Mouse (Mus musculus) hindbrain, embryonic 10.5 days (tissue): ENCODE measurements at regions not wholly inside any gene's neighbourhood (a gene's known extent, or its start where the extent isn't known, plus 50 kb on each side); places are given as distances from the start of the nearest gene placed in this dataset.
A peak's percentile ranks its signal among the peaks of the same experiment; 100 is the strongest.
"Not testable (repeated sequence)": the region's sequence is repeated elsewhere in the genome, so short reads cannot be mapped to it uniquely, and the experiment has no call there.

Experiments used
- DNase-seq: peaks from one replicate; pipeline ENCODE4 v3.0.0-alpha.2; 2017; ENCODE audit warnings: low spot score
- H3K27ac ChIP-seq: fragments of 300-500 bp; sonication (generic); 2 replicates; pipeline ENCODE4 v1.5.1; 2016; ENCODE audit warnings: mild to moderate bottlenecking, moderate library complexity
- H3K27me3 ChIP-seq: fragments of 300-500 bp; sonication (generic); 2 replicates; pipeline ENCODE4 v1.6.1; 2016; ENCODE audit warnings: mild to moderate bottlenecking; ENCODE audit not compliant: poor library complexity, insufficient read depth, severe bottlenecking
- H3K36me3 ChIP-seq: fragments of 300-500 bp; sonication (generic); 2 replicates; pipeline ENCODE4 v1.6.1; 2016; ENCODE audit warnings: mild to moderate bottlenecking, moderate library complexity
- H3K4me1 ChIP-seq: fragments of 300-500 bp; sonication (generic); replicated peaks from 2 replicates; pipeline ENCODE4 v1.6.1; 2016; ENCODE audit warnings: mild to moderate bottlenecking
- H3K4me3 ChIP-seq: fragments of 300-500 bp; sonication (generic); 2 replicates; pipeline ENCODE4 v1.5.1; 2016; ENCODE audit warnings: mild to moderate bottlenecking, moderate library complexity
- H3K9me3 ChIP-seq: fragments of 300-500 bp; sonication (generic); 2 replicates; pipeline ENCODE4 v1.6.1; 2016; ENCODE audit warnings: mild to moderate bottlenecking, moderate library complexity
- whole genome bisulfite sequencing: fragments of 180-500 bp; shearing (Covaris S2); methylation state at CpG from one replicate; pipeline ENCODE4 v1.1.7; 2016; 5-methylcytosine and 5-hydroxymethylcytosine counted together

GRCm38 (mm10) chr8:35102102-35102501, 663.5 kb upstream of the Gm19410 start:
- H3K4me3 ChIP-seq, DNase-seq, H3K27me3 ChIP-seq, H3K9me3 ChIP-seq, H3K36me3 ChIP-seq, H3K4me1 ChIP-seq, H3K27ac ChIP-seq: not testable (repeated sequence)
- WGBS, result 97% methylated on average over 3 of the region's 3 CpGs

- not testable (repeated sequence) for H3K36me3 ChIP-seq, H3K4me3 ChIP-seq, H3K4me1 ChIP-seq, H3K9me3 ChIP-seq, DNase-seq, H3K27ac ChIP-seq, H3K27me3 ChIP-seq
Measured at GRCm38 (mm10) chr8:35104465-35104876, 661.1 kb upstream of the Gm19410 start.

- 87% methylated on average over 27 of the region's 27 CpGs for WGBS
- DNase-seq, result no peak
- no peaks in the 10 kb centered on the region for H3K4me1 ChIP-seq
Measured at GRCm38 (mm10) chr8:35109506-35110217, 655.9 kb upstream of the Gm19410 start.

GRCm38 (mm10) chr8:35110286-35110685, 655.3 kb upstream of the Gm19410 start:
- Histone ChIP-seq H3K9me3 (no peaks in the 10 kb centered on the region), H3K27ac (no peak overlapping the region), H3K4me1 (no peaks in the 10 kb centered on the region), H3K27me3 (no peaks in the 10 kb centered on the region), H3K36me3 (no peaks in the 10 kb centered on the region), H3K4me3 (no peak overlapping the region)
- WGBS, result 95% methylated on average over 8 of the region's 8 CpGs
- no peak for DNase-seq

More at GRCm38 (mm10) chr8:35109506-35110217, 655.9 kb upstream of the Gm19410 start:
- Histone ChIP-seq H3K4me3 (no peak overlapping the region), H3K27ac (no peak overlapping the region), H3K36me3 (no peaks in the 10 kb centered on the region), H3K9me3 (no peaks in the 10 kb centered on the region), H3K27me3 (no peaks in the 10 kb centered on the region)

GRCm38 (mm10) chr8:35111130-35111529, 654.5 kb upstream of the Gm19410 start:
- Histone ChIP-seq H3K4me1 (no peaks in the 10 kb centered on the region), H3K27ac (no peak overlapping the region), H3K9me3 (peaks cover 6% of the 10 kb centered on the region; the same call in 1 of the 2 replicates), H3K4me3 (no peak overlapping the region), H3K27me3 (no peaks in the 10 kb centered on the region), H3K36me3 (no peaks in the 10 kb centered on the region)
- DNase-seq, result no peak
- 78% methylated on average over 7 of the region's 7 CpGs for WGBS

GRCm38 (mm10) chr8:35112591-35113265, 652.9 kb upstream of the Gm19410 start:
- Histone ChIP-seq H3K27me3 (no peaks in the 10 kb centered on the region), H3K27ac (no peak overlapping the region), H3K4me1 (no peaks in the 10 kb centered on the region), H3K36me3 (no peaks in the 10 kb centered on the region), H3K9me3 (peaks cover 6% of the 10 kb centered on the region; the same call in 1 of the 2 replicates), H3K4me3 (no peak overlapping the region)
- 91% methylated on average over 7 of the region's 7 CpGs for WGBS
- no peak for DNase-seq

GRCm38 (mm10) chr8:35114031-35114430, 651.6 kb upstream of the Gm19410 start:
- H3K9me3 ChIP-seq, result peaks cover 6% of the 10 kb centered on the region; the same call in 1 of the 2 replicates
- WGBS, result 84% methylated on average over 10 of the region's 10 CpGs
- no peaks in the 10 kb centered on the region for H3K4me1 ChIP-seq
- DNase-seq, result no peak
- no peak overlapping the region for H3K4me3 ChIP-seq
- H3K27ac ChIP-seq, result no peak overlapping the region
- H3K36me3 ChIP-seq, result no peaks in the 10 kb centered on the region
- no peaks in the 10 kb centered on the region for H3K27me3 ChIP-seq

GRCm38 (mm10) chr8:35120612-35121011, 645.0 kb upstream of the Gm19410 start:
- DNase-seq, result no peak
- H3K9me3 ChIP-seq, result peaks cover 3% of the 10 kb centered on the region; the same call in 1 of the 2 replicates
- 84% methylated on average over 5 of the region's 5 CpGs for WGBS

GRCm38 (mm10) chr8:35121084-35121483, 644.5 kb upstream of the Gm19410 start:
- Histone ChIP-seq H3K4me3 (no peak overlapping the region), H3K27me3 (no peaks in the 10 kb centered on the region), H3K9me3 (no peaks in the 10 kb centered on the region), H3K36me3 (no peaks in the 10 kb centered on the region), H3K27ac (no peak overlapping the region), H3K4me1 (peaks cover 16% of the 10 kb centered on the region)
- 89% methylated on average over 8 of the region's 8 CpGs for WGBS
- DNase-seq, result no peak

More at GRCm38 (mm10) chr8:35120612-35121011, 645.0 kb upstream of the Gm19410 start:
- peaks cover 16% of the 10 kb centered on the region for H3K4me1 ChIP-seq
- no peak overlapping the region for H3K4me3 ChIP-seq
- no peaks in the 10 kb centered on the region for H3K27me3 ChIP-seq
- H3K27ac ChIP-seq, result no peak overlapping the region
- no peaks in the 10 kb centered on the region for H3K36me3 ChIP-seq

GRCm38 (mm10) chr8:35123196-35123621, 642.4 kb upstream of the Gm19410 start:
- Histone ChIP-seq H3K9me3 (no peaks in the 10 kb centered on the region), H3K36me3 (no peaks in the 10 kb centered on the region), H3K27ac (peak overlapping the region; percentile 77), H3K4me3 (peak overlapping the region; percentile 50), H3K4me1 (peaks cover 16% of the 10 kb centered on the region), H3K27me3 (no peaks in the 10 kb centered on the region)
- peak; percentile 50 for DNase-seq
- whole genome bisulfite sequencing, result 3% methylated on average over 14 of the region's 14 CpGs

- Histone ChIP-seq H3K36me3 (no peaks in the 10 kb centered on the region), H3K4me3 (no peak overlapping the region), H3K9me3 (no peaks in the 10 kb centered on the region), H3K27ac (no peak overlapping the region), H3K4me1 (peaks cover 16% of the 10 kb centered on the region), H3K27me3 (no peaks in the 10 kb centered on the region)
- 90% methylated on average over 3 of the region's 3 CpGs for WGBS
- DNase-seq, result no peak
Measured at GRCm38 (mm10) chr8:35125179-35125578, 640.4 kb upstream of the Gm19410 start.

- Histone ChIP-seq H3K4me3 (no peak overlapping the region), H3K27ac (no peak overlapping the region), H3K9me3 (no peaks in the 10 kb centered on the region), H3K36me3 (no peaks in the 10 kb centered on the region), H3K4me1 (no peaks in the 10 kb centered on the region), H3K27me3 (no peaks in the 10 kb centered on the region)
- WGBS, result 79% methylated on average over 1 of the region's 1 CpGs
- no peak for DNase-seq
Measured at GRCm38 (mm10) chr8:35132281-35132680, 633.3 kb upstream of the Gm19410 start.

- Histone ChIP-seq H3K4me1 (no peaks in the 10 kb centered on the region), H3K9me3 (no peaks in the 10 kb centered on the region), H3K27ac (no peak overlapping the region), H3K4me3 (no peak overlapping the region), H3K36me3 (no peaks in the 10 kb centered on the region), H3K27me3 (no peaks in the 10 kb centered on the region)
- 92% methylated on average over 7 of the region's 7 CpGs for WGBS
- no peak for DNase-seq
Measured at GRCm38 (mm10) chr8:35135630-35136029, 630.0 kb upstream of the Gm19410 start.
